In genomic region chr11:109860508-109860907, GRCm38 (mm10) we compare ENCODE assay signal across 8 mouse cellular contexts. TPM values are rescaled to one million over a fixed set of nuclear protein-coding genes. Genes with fewer than 3 reads are reported as not detected.
DNase-seq lines count a peak whose midpoint lies in the region; ATAC-seq lines count a peak whose summit lies in the region.

No protein-coding gene starts in this region.

- H3K9ac ChIP-seq in hindbrain, embryonic 15.5 days, result no peak overlapping the region

- no peaks in the 10 kb centered on the region for H3K9me3 ChIP-seq in hindbrain, embryonic 15.5 days

- H3K4me3 ChIP-seq in hindbrain, embryonic 15.5 days, result no peak overlapping the region

- 11% methylated on average over 10 of the region's 10 CpGs for WGBS in hindbrain, embryonic 15.5 days

- ATAC-seq in hindbrain, embryonic 15.5 days (ENCODE audit: low FRiP score, low read depth), result peak; percentile 45; the same call in 1 of the 2 replicates

- H3K27ac ChIP-seq in hindbrain, embryonic 15.5 days (replicated peaks), result no peak overlapping the region

- DNase-seq in T-cell, adult 2 months (ENCODE audit: low spot score), result peak; percentile 82
- DNase-seq in cerebellum, postnatal 25 days, result peak; percentile 86 to 91
- DNase-seq in frontal cortex, postnatal 36 days (ENCODE audit: low spot score in 2 of 2), result peak; percentile 93 to 94
- DNase-seq in layer of hippocampus, postnatal 36 days, result peak; percentile 85 to 88
- DNase-seq in lung, postnatal 25 days (ENCODE audit: low spot score), result peak; percentile 85
- peak; percentile 49 for DNase-seq in retina, adult 2 months (ENCODE audit: low read depth, low spot score)
- DNase-seq in thymus, postnatal 25 days, result peak; percentile 85

- no peaks in the 10 kb centered on the region for H3K27me3 ChIP-seq in hindbrain, embryonic 15.5 days

- H3K4me2 ChIP-seq in hindbrain, embryonic 15.5 days, result peak overlapping the region; percentile 33

- H3K4me1 ChIP-seq in hindbrain, embryonic 15.5 days (replicated peaks), result 0 out of 2 replicates have a peak, but pooled peaks cover 6% of the 10 kb centered on the region

- H3K36me3 ChIP-seq in hindbrain, embryonic 15.5 days, result no peaks in the 10 kb centered on the region

RNA-seq across cellular contexts. Expression of gene 1700012B07Rik, which starts 32.7 kb away (rescaled TPM):
- not detected in 2 replicates for polyA plus RNA-seq in hindbrain, embryonic 15.5 days (2015; fragmentation: Nextera tagmentation; extraction: Ambion mirVana)
- not detected for total RNA-seq in layer of hippocampus, postnatal 36 days (2021)
